Mouse (Mus musculus): ENCODE measurements around the gene Polr3f.

- TF ChIP-seq POLR2A (IDR thresholded peaks at IDR 0.05; ENCODE audit: extremely low read depth, insufficient read depth, low read length) (no peak), CTCF (IDR thresholded peaks at IDR 0.05; ENCODE audit: low read depth, low read length) (no peak)
Observed at GRCm38 (mm10) chr2:144489342-144489741, 38.2 kb upstream of the Polr3f start.

All from liver, adult 2 months (tissue).